Mouse (Mus musculus) erythroblast, embryonic 14.5 days (primary cell): ENCODE results near the gene Cd19.

Experiments
- GATA1 ChIP-seq: IDR thresholded peaks from 2 replicates; pipeline ENCODE4 v1.6.1; 2012; ENCODE audit warnings: low read length, inconsistent platforms, mixed read lengths
- TAL1 ChIP-seq: IDR thresholded peaks from 3 replicates; pipeline ENCODE4 v1.6.1; 2012; ENCODE audit warnings: low read length, inconsistent platforms, mixed read lengths

DNA sequence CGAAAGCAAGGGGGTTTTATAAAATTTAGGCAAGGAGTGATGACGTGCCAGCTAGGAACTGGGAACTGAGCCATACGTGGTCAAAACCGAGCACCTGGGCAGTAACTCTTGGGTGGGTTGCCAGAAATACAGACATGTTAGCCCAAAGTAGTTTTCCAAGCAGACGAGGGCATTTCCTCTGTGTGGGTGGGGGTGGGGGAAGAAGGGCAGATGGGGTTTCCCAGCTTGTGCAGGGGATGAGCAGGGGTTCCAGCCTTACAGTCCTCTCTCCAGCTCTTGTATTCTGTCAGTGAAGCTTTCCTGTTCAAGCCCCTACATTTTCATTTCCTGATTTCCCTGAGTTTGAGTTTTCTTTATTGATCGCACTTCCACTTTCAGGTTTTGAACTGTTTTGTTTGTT lies 9.5 kb upstream of the Cd19 start:
- TF ChIP-seq GATA1 = no peak
- TF ChIP-seq TAL1 = no peak
